Mouse (Mus musculus): ENCODE data around the gene Mettl7a1. TPM values are rescaled to one million over a fixed set of nuclear protein-coding genes. Genes with fewer than 3 reads are reported as not detected.
"Not testable (repeated sequence)": the region's sequence is repeated elsewhere in the genome, so short reads cannot be mapped to it uniquely, and the experiment has no call there.

Gene Mettl7a1
- polyA plus RNA-seq, 1 experiment: 9.4 TPM

- Histone ChIP-seq H3K27me3 (ENCODE audit: control insufficient read depth, insufficient read depth, insufficient read length) (peaks cover 62% of the 10 kb centered on the region), H3K36me3 (ENCODE audit: control insufficient read depth, insufficient read depth) (no peaks in the 10 kb centered on the region), H3K79me2 (ENCODE audit: control insufficient read depth, insufficient read depth) (no peaks in the 10 kb centered on the region), H3K4me3 (no peak overlapping the region), H3K4me2 (ENCODE audit: low read depth) (no peak overlapping the region), H3ac (ENCODE audit: control insufficient read depth, insufficient read length) (no peak overlapping the region)
- TF ChIP-seq MYOG (IDR thresholded peaks at IDR 0.05; ENCODE audit: control insufficient read depth in 1 of 3, insufficient read depth in 1 of 3, insufficient read length in 2 of 3, low read depth in 2 of 3) (no peak), USF1 (IDR thresholded peaks at IDR 0.05; ENCODE audit: low read depth) (no peak), TCF12 (IDR thresholded peaks at IDR 0.05; ENCODE audit: insufficient read depth, poor library complexity, severe bottlenecking) (no peak), SRF (IDR thresholded peaks at IDR 0.05; ENCODE audit: control insufficient read depth, insufficient read length, low read depth) (no peak), POLR2AphosphoS2 (IDR thresholded peaks at IDR 0.05; ENCODE audit: insufficient read length, low read depth) (no peak), TCF3 (IDR thresholded peaks at IDR 0.05; ENCODE audit: insufficient read length, low read depth) (no peak), REST (IDR thresholded peaks at IDR 0.05; ENCODE audit: insufficient read depth, insufficient read length) (no peak), MAX (IDR thresholded peaks at IDR 0.05; ENCODE audit: low read depth) (no peak), POLR2A (IDR thresholded peaks at IDR 0.05; ENCODE audit: insufficient read length, low read depth) (no peak), MYOD1 (IDR thresholded peaks at IDR 0.05; ENCODE audit: control insufficient read depth in 1 of 3, insufficient read length in 2 of 3, low read depth in 2 of 3) (no peak), CEBPB (IDR thresholded peaks at IDR 0.05; ENCODE audit: insufficient read depth, poor library complexity, severe bottlenecking) (no peak), E2F4 (IDR thresholded peaks at IDR 0.05; ENCODE audit: insufficient read depth) (no peak)
Measured at GRCm38 (mm10) chr15:100367119-100367518, 63.2 kb downstream of the Mettl7a1 start.

- Histone ChIP-seq H3K4me2 (ENCODE audit: low read depth) (no peak overlapping the region), H3K79me2 (ENCODE audit: control insufficient read depth, insufficient read depth) (no peaks in the 10 kb centered on the region), H3ac (ENCODE audit: control insufficient read depth, insufficient read length) (no peak overlapping the region), H3K27me3 (ENCODE audit: control insufficient read depth, insufficient read depth, insufficient read length) (peaks cover 5% of the 10 kb centered on the region), H3K4me3 (no peak overlapping the region), H3K36me3 (ENCODE audit: control insufficient read depth, insufficient read depth) (no peaks in the 10 kb centered on the region)
- TF ChIP-seq REST (IDR thresholded peaks at IDR 0.05; ENCODE audit: insufficient read depth, insufficient read length) (no peak), SRF (IDR thresholded peaks at IDR 0.05; ENCODE audit: control insufficient read depth, insufficient read length, low read depth) (no peak), POLR2AphosphoS2 (IDR thresholded peaks at IDR 0.05; ENCODE audit: insufficient read length, low read depth) (no peak), MAX (IDR thresholded peaks at IDR 0.05; ENCODE audit: low read depth) (no peak), USF1 (IDR thresholded peaks at IDR 0.05; ENCODE audit: low read depth) (no peak), MYOD1 (IDR thresholded peaks at IDR 0.05; ENCODE audit: control insufficient read depth in 1 of 3, insufficient read length in 2 of 3, low read depth in 2 of 3) (no peak), MYOG (IDR thresholded peaks at IDR 0.05; ENCODE audit: control insufficient read depth in 1 of 3, insufficient read depth in 1 of 3, insufficient read length in 2 of 3, low read depth in 2 of 3) (no peak), E2F4 (IDR thresholded peaks at IDR 0.05; ENCODE audit: insufficient read depth) (no peak), CEBPB (IDR thresholded peaks at IDR 0.05; ENCODE audit: insufficient read depth, poor library complexity, severe bottlenecking) (no peak), TCF12 (IDR thresholded peaks at IDR 0.05; ENCODE audit: insufficient read depth, poor library complexity, severe bottlenecking) (no peak), TCF3 (IDR thresholded peaks at IDR 0.05; ENCODE audit: insufficient read length, low read depth) (no peak), POLR2A (IDR thresholded peaks at IDR 0.05; ENCODE audit: insufficient read length, low read depth) (no peak)
Measured at GRCm38 (mm10) chr15:100375066-100375465, 71.1 kb downstream of the Mettl7a1 start.

GRCm38 (mm10) chr15:100377847-100378505, 74.0 kb downstream of the Mettl7a1 start:
- H3K36me3 ChIP-seq (ENCODE audit: control insufficient read depth, insufficient read depth); H3K79me2 ChIP-seq (ENCODE audit: control insufficient read depth, insufficient read depth); H3K27me3 ChIP-seq (ENCODE audit: control insufficient read depth, insufficient read depth, insufficient read length); H3K4me2 ChIP-seq (ENCODE audit: low read depth); H3K4me3 ChIP-seq; H3ac ChIP-seq (ENCODE audit: control insufficient read depth, insufficient read length): not testable (repeated sequence)

Other genes with a start within 250 kb of the Mettl7a1 start
- gene Atf1, start 76.3 kb upstream of the Mettl7a1 start, polyA plus RNA-seq (2012; fragmentation: generic; extraction: Trizol): 21.9 TPM
- not detected for gene Tmprss12, start 23.3 kb upstream of the Mettl7a1 start, polyA plus RNA-seq (2012; fragmentation: generic; extraction: Trizol)
- not detected for gene Mettl7a3, start 30.8 kb downstream of the Mettl7a1 start, polyA plus RNA-seq (2012; fragmentation: generic; extraction: Trizol)
- not detected for gene Methig1, start 49.0 kb downstream of the Mettl7a1 start, polyA plus RNA-seq (2012; fragmentation: generic; extraction: Trizol)
- gene Mettl7a2, start 49.1 kb downstream of the Mettl7a1 start, polyA plus RNA-seq (2012; fragmentation: generic; extraction: Trizol): not detected
- not detected for gene Higd1c, start 60.4 kb downstream of the Mettl7a1 start, polyA plus RNA-seq (2012; fragmentation: generic; extraction: Trizol)
- 0.05 TPM for gene Gm5475, start 118.0 kb downstream of the Mettl7a1 start, polyA plus RNA-seq (2012; fragmentation: generic; extraction: Trizol)
- gene Slc11a2, start 120.9 kb downstream of the Mettl7a1 start, polyA plus RNA-seq (2012; fragmentation: generic; extraction: Trizol): 48.2 TPM
- gene Letmd1, start 164.9 kb downstream of the Mettl7a1 start, polyA plus RNA-seq (2012; fragmentation: generic; extraction: Trizol): 24.8 TPM
- gene Csrnp2, start 191.3 kb downstream of the Mettl7a1 start, polyA plus RNA-seq (2012; fragmentation: generic; extraction: Trizol): 9.2 TPM
- gene Tfcp2, start 247.9 kb downstream of the Mettl7a1 start, polyA plus RNA-seq (2012; fragmentation: generic; extraction: Trizol): 15.0 TPM